Mouse (Mus musculus): ENCODE results near the gene Mavs. TPM values are rescaled to one million over a fixed set of nuclear protein-coding genes. Genes with fewer than 3 reads are reported as not detected.
"Not testable (repeated sequence)": the region's sequence is repeated elsewhere in the genome, so short reads cannot be mapped to it uniquely, and the experiment has no call there.

Gene Mavs
- total and polyA plus RNA-seq, 2 experiments from 2014 or later, result 27.4 to 32.5 TPM

DNA sequence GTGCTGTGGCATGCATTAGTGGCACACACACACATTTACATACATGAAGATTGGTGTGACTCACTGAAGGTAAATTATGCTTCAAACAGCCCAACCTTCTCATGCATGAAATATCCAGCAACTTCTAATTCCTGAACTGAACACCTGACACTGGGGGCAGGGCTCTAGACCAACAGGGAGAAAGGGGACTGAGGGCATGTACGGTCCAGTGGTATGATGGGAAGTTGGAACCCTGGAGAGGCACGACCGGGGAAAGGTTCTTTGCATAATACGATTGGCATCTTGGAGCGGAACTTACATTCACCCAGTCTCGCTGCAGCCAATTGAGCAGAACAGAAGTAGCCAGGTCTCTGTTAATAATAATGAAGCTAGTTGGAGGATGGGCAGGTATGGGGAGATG is 8.7 kb upstream of the Mavs start:
- H3K9me3 ChIP-seq (replicated peaks; ENCODE audit: control insufficient read depth, low read length), result no peaks in the 10 kb centered on the region; the same call in 1 of the 2 replicates
- no peak for DNase-seq (ENCODE audit: low spot score)
- no peaks in the 10 kb centered on the region for H3K27me3 ChIP-seq (ENCODE audit: control insufficient read depth, insufficient read depth, low read length)
- H3K4me3 ChIP-seq (ENCODE audit: low read depth, low read length), result no peak overlapping the region
- H3K9ac ChIP-seq (replicated peaks; ENCODE audit: low read depth, low read length), result no peak overlapping the region
- H3K4me1 ChIP-seq (ENCODE audit: control insufficient read depth, insufficient read depth), result peaks cover 6% of the 10 kb centered on the region; the same call in 1 of the 2 replicates
- WGBS, result 77% methylated on average over 6 of the region's 6 CpGs
- ATAC-seq (ENCODE audit: insufficient read depth, low read depth), result no peak
- H3K36me3 ChIP-seq (replicated peaks; ENCODE audit: control insufficient read depth, insufficient read depth, low read length), result no peaks in the 10 kb centered on the region
- no peak overlapping the region for H3K4me2 ChIP-seq (ENCODE audit: low read depth, low read length)
- TF ChIP-seq CTCF (IDR thresholded peaks at IDR 0.05; ENCODE audit: low read depth), result no peak
- no peak for TF ChIP-seq EP300 (IDR thresholded peaks at IDR 0.05; ENCODE audit: low read depth)
- no peak overlapping the region for H3K27ac ChIP-seq (ENCODE audit: low read depth)

DNA sequence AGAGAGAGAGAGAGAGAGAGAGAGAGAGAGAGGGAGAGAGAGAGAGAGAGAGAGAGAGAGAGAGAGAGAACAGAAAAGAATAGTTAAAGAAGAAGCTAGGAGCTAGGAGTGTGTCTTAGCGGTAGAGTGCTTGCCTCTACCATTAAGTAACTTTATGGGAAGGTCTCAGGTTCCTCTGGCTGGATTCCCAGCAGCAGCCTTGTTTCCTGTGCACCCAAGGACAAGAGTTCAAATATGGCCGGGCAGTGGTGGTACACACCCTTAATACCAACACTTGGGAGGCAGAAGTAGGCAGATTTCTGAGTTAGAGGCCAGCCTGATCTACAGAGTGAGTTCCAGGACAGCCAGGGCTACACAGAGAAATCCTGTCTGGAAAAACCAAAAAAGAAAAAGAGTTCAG is 7.2 kb upstream of the Mavs start:
- 45% methylated on average over 2 of the region's 2 CpGs for WGBS
- not testable (repeated sequence) for H3K9me3 ChIP-seq (replicated peaks; ENCODE audit: control insufficient read depth, low read length); ATAC-seq (ENCODE audit: insufficient read depth, low read depth); H3K4me1 ChIP-seq (ENCODE audit: control insufficient read depth, insufficient read depth); H3K36me3 ChIP-seq (replicated peaks; ENCODE audit: control insufficient read depth, insufficient read depth, low read length); H3K9ac ChIP-seq (replicated peaks; ENCODE audit: low read depth, low read length); DNase-seq (ENCODE audit: low spot score); H3K27me3 ChIP-seq (ENCODE audit: control insufficient read depth, insufficient read depth, low read length); H3K27ac ChIP-seq (ENCODE audit: low read depth); H3K4me2 ChIP-seq (ENCODE audit: low read depth, low read length); H3K4me3 ChIP-seq (ENCODE audit: low read depth, low read length)

DNA sequence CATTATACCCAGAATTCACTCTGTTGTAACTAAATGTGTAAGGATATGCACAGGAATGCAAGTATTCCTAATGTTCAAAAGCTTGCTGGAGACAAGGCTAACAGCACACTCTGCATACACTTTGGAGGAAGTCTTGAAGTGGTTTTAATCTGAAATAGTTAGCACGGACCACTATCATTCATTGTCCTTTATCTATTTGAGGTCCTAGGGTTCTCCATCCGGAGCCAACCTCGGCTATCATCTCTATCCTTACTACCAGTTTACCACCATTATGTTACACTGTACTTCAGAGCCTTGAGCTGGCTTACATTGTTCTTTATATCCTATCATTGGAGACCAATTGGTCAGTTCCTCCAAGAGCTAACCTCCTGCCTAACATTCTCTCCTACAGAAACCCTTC is 6.6 kb upstream of the Mavs start:
- TF ChIP-seq EP300 (IDR thresholded peaks at IDR 0.05; ENCODE audit: low read depth) (no peak), CTCF (IDR thresholded peaks at IDR 0.05; ENCODE audit: low read depth) (no peak)
- WGBS, result 66% methylated on average over 3 of the region's 3 CpGs
- Histone ChIP-seq H3K4me3 (ENCODE audit: low read depth, low read length) (no peak overlapping the region), H3K9ac (replicated peaks; ENCODE audit: low read depth, low read length) (no peak overlapping the region), H3K27ac (ENCODE audit: low read depth) (no peak overlapping the region), H3K9me3 (replicated peaks; ENCODE audit: control insufficient read depth, low read length) (no peaks in the 10 kb centered on the region), H3K27me3 (ENCODE audit: control insufficient read depth, insufficient read depth, low read length) (no peaks in the 10 kb centered on the region), H3K4me2 (ENCODE audit: low read depth, low read length) (no peak overlapping the region), H3K4me1 (ENCODE audit: control insufficient read depth, insufficient read depth) (no peaks in the 10 kb centered on the region), H3K36me3 (replicated peaks; ENCODE audit: control insufficient read depth, insufficient read depth, low read length) (no peaks in the 10 kb centered on the region)
- no peak for ATAC-seq (ENCODE audit: insufficient read depth, low read depth)
- no peak for DNase-seq (ENCODE audit: low spot score)

GRCm38 (mm10) chr2:131232558-131232957 is 1.3 kb upstream of the Mavs start:
- H3K36me3 ChIP-seq (replicated peaks; ENCODE audit: control insufficient read depth, insufficient read depth, low read length), result peaks cover 6% of the 10 kb centered on the region; the same call in 1 of the 2 replicates
- no peak overlapping the region for H3K9ac ChIP-seq (replicated peaks; ENCODE audit: low read depth, low read length)
- no peak overlapping the region for H3K4me3 ChIP-seq (ENCODE audit: low read depth, low read length)
- no peak overlapping the region for H3K27ac ChIP-seq (ENCODE audit: low read depth)
- no peak for TF ChIP-seq CTCF (IDR thresholded peaks at IDR 0.05; ENCODE audit: low read depth)
- TF ChIP-seq EP300 (IDR thresholded peaks at IDR 0.05; ENCODE audit: low read depth), result no peak
- WGBS, result 95% methylated on average over 2 of the region's 2 CpGs
- H3K4me2 ChIP-seq (ENCODE audit: low read depth, low read length), result no peak overlapping the region
- H3K27me3 ChIP-seq (ENCODE audit: control insufficient read depth, insufficient read depth, low read length), result no peaks in the 10 kb centered on the region
- H3K9me3 ChIP-seq (replicated peaks; ENCODE audit: control insufficient read depth, low read length), result no peaks in the 10 kb centered on the region
- DNase-seq (ENCODE audit: low spot score) (no peak), ATAC-seq (ENCODE audit: insufficient read depth, low read depth) (no peak)
- H3K4me1 ChIP-seq (ENCODE audit: control insufficient read depth, insufficient read depth), result peaks cover 21% of the 10 kb centered on the region

GRCm38 (mm10) chr2:131234127-131234650 is 326 bp downstream of the Mavs start:
- Histone ChIP-seq H3K36me3 (replicated peaks; ENCODE audit: control insufficient read depth, insufficient read depth, low read length) (peaks cover 13% of the 10 kb centered on the region), H3K27ac (ENCODE audit: low read depth) (peak overlapping the region; percentile 87), H3K4me1 (ENCODE audit: control insufficient read depth, insufficient read depth) (peaks cover 21% of the 10 kb centered on the region), H3K9me3 (replicated peaks; ENCODE audit: control insufficient read depth, low read length) (no peaks in the 10 kb centered on the region), H3K9ac (replicated peaks; ENCODE audit: low read depth, low read length) (peak overlapping the region; percentile 81), H3K4me3 (ENCODE audit: low read depth, low read length) (peak overlapping the region; percentile 71), H3K4me2 (ENCODE audit: low read depth, low read length) (peak overlapping the region; percentile 90), H3K27me3 (ENCODE audit: control insufficient read depth, insufficient read depth, low read length) (no peaks in the 10 kb centered on the region)
- 6% methylated on average over 28 of the region's 28 CpGs for WGBS
- peak; percentile 37 for ATAC-seq (ENCODE audit: insufficient read depth, low read depth)
- DNase-seq (ENCODE audit: low spot score), result no peak
- no peak for TF ChIP-seq CTCF (IDR thresholded peaks at IDR 0.05; ENCODE audit: low read depth)
- TF ChIP-seq EP300 (IDR thresholded peaks at IDR 0.05; ENCODE audit: low read depth), result no peak

DNA sequence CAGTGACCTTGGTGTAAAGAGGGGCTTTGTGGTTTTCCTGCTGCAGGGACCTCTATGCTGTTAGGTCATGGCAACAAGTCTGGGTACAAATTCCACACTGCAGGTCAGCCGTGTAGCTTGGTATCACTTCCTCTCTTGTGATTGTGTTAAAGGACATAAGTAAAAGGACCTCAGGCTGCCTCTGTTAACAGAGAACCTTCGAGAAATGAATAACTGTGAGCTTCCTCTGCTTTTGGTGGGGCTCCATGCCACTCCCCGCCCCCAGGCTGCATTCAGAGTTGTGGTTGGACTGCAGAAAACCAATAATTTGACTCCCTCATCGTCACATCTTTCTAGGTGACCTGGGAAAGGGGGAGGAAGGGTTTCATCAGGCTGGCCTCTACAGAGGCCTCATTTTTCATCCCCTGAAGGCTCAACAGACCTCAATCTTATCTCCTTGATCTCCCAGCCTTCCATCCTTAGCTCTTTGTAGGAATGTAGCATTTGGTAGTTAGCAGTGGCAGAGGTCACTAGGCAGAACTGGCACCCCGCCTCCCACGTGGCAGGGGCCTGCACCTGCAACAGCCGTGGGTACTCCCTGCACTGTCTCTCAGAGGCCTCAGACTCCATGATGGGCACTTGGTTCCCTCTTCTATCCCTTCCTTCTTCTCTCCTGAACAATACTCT is 1.2 kb downstream of the Mavs start:
- no peak overlapping the region for H3K27ac ChIP-seq (ENCODE audit: low read depth)
- TF ChIP-seq CTCF (IDR thresholded peaks at IDR 0.05; ENCODE audit: low read depth) (no peak), EP300 (IDR thresholded peaks at IDR 0.05; ENCODE audit: low read depth) (no peak)
- WGBS, result 68% methylated on average over 7 of the region's 7 CpGs
- no peaks in the 10 kb centered on the region for H3K9me3 ChIP-seq (replicated peaks; ENCODE audit: control insufficient read depth, low read length)
- DNase-seq (ENCODE audit: low spot score) (no peak), ATAC-seq (ENCODE audit: insufficient read depth, low read depth) (no peak)
- no peaks in the 10 kb centered on the region for H3K27me3 ChIP-seq (ENCODE audit: control insufficient read depth, insufficient read depth, low read length)
- peaks cover 16% of the 10 kb centered on the region for H3K36me3 ChIP-seq (replicated peaks; ENCODE audit: control insufficient read depth, insufficient read depth, low read length)
- peaks cover 21% of the 10 kb centered on the region for H3K4me1 ChIP-seq (ENCODE audit: control insufficient read depth, insufficient read depth)
- H3K4me3 ChIP-seq (ENCODE audit: low read depth, low read length), result peak overlapping the region; percentile 71
- H3K9ac ChIP-seq (replicated peaks; ENCODE audit: low read depth, low read length), result peak overlapping the region; percentile 81
- H3K4me2 ChIP-seq (ENCODE audit: low read depth, low read length), result peak overlapping the region; percentile 90

All from heart, postnatal 0 days (tissue).